Mouse (Mus musculus): ENCODE results near the gene Atp6v0a2. TPM values are rescaled to one million over a fixed set of nuclear protein-coding genes. Genes with fewer than 3 reads are reported as not detected.
A peak's percentile ranks its signal among the peaks of the same experiment; 100 is the strongest.

Gene Atp6v0a2
- total and polyA plus RNA-seq, 3 experiments = 28.7 to 55.2 (median 53.4) TPM

DNA sequence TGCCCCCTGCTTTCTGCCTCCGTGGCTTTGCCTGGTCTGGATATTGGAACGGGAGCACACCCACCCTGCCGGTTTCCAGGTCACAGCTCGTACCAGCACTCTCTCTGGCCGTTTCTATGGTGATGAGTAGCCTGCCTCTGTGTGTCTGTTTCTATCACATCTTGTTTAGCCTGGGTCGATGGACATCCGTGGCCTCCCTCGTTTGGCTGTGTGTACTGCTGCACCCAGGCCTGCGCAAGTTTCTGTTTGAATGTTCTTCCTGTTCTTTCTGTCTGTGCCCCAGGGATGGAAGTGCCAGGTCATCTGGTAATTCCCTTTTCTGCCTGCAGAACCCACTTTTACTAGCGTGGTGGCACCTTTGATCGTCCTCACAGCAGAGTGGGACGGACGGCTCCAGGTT is 7.0 kb upstream of the Atp6v0a2 start:
- DNase-seq = no peak
- TF ChIP-seq POLR2A (IDR thresholded peaks at IDR 0.05; ENCODE audit: insufficient read depth, low read depth, low read length) (no peak), CTCF (IDR thresholded peaks at IDR 0.05) (no peak), EP300 (IDR thresholded peaks at IDR 0.05; ENCODE audit: insufficient read depth, low read depth, low read length) (no peak)
- WGBS = 75% methylated on average over 13 of the region's 13 CpGs
- H3K4me1 ChIP-seq (ENCODE audit: control insufficient read depth, insufficient read depth, low read length) = no peaks in the 10 kb centered on the region
- no peaks in the 10 kb centered on the region for H3K36me3 ChIP-seq (ENCODE audit: control insufficient read depth, insufficient read depth, low read length)
- no peaks in the 10 kb centered on the region for H3K79me2 ChIP-seq (replicated peaks; ENCODE audit: control insufficient read depth, insufficient read depth, low read length)
- H3K27me3 ChIP-seq (ENCODE audit: control insufficient read depth, insufficient read depth, low read length) = no peaks in the 10 kb centered on the region
- H3K4me3 ChIP-seq = no peak overlapping the region
- H3K9ac ChIP-seq (ENCODE audit: low read depth, low read length) = no peak overlapping the region
- no peak overlapping the region for H3K27ac ChIP-seq
- intact Hi-C loops (cut with DNase I) = no loop called here

DNA sequence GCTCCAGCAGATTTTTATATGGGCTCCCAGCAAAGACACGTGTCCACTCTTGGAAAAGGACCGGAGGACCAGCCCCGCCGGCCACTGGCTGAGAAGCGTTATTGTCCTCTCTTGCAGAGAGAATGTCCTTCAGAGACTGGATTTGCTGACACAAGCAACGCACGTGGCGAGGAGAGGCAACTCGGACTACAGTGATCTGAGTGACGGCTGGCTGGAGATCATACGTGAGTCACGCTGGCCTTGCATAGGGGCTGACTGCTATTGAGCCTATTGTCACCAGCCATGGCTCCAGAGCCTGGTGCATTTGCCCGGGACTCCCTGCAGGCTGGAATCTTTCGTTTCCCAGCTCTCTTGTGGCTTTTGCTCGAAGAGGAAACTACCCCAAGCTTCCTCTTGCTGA is 5.5 kb upstream of the Atp6v0a2 start:
- no peaks in the 10 kb centered on the region for H3K4me1 ChIP-seq (ENCODE audit: control insufficient read depth, insufficient read depth, low read length)
- no peak overlapping the region for H3K4me3 ChIP-seq
- WGBS = 76% methylated on average over 15 of the region's 15 CpGs
- no peak for TF ChIP-seq CTCF (IDR thresholded peaks at IDR 0.05)
- H3K27ac ChIP-seq = no peak overlapping the region
- H3K9ac ChIP-seq (ENCODE audit: low read depth, low read length) = no peak overlapping the region
- H3K79me2 ChIP-seq (replicated peaks; ENCODE audit: control insufficient read depth, insufficient read depth, low read length) = no peaks in the 10 kb centered on the region
- intact Hi-C loops (cut with DNase I) = no loop called here
- H3K36me3 ChIP-seq (ENCODE audit: control insufficient read depth, insufficient read depth, low read length) = no peaks in the 10 kb centered on the region
- no peaks in the 10 kb centered on the region for H3K27me3 ChIP-seq (ENCODE audit: control insufficient read depth, insufficient read depth, low read length)
- DNase-seq = no peak

DNA sequence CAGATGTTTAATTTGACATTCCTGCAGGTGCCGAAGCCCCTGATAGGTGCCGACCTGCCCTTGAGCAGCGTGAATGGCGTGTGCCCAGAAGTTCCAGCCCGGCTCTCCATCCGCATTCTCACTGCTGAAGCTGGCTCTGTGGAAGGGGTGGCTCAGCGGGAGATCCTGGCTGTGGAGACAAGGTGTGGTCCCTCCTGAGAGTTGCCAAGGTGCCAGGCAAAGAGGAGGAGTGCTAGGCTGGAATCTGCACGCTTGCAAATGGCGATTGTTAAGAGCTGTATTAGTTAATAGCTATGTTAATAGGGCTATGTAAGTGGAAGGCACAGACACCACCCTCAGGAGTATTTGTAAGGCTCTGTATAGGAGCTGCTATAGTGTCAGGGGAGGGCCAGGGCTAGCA is 4.1 kb upstream of the Atp6v0a2 start:
- TF ChIP-seq POLR2A (IDR thresholded peaks at IDR 0.05; ENCODE audit: insufficient read depth, low read depth, low read length) (no peak), EP300 (IDR thresholded peaks at IDR 0.05; ENCODE audit: insufficient read depth, low read depth, low read length) (no peak), CTCF (IDR thresholded peaks at IDR 0.05) (no peak)
- no peaks in the 10 kb centered on the region for H3K36me3 ChIP-seq (ENCODE audit: control insufficient read depth, insufficient read depth, low read length)
- peaks cover 4% of the 10 kb centered on the region for H3K4me1 ChIP-seq (ENCODE audit: control insufficient read depth, insufficient read depth, low read length)
- H3K27me3 ChIP-seq (ENCODE audit: control insufficient read depth, insufficient read depth, low read length) = no peaks in the 10 kb centered on the region
- DNase-seq = no peak
- intact Hi-C loops (cut with DNase I) = no loop called here
- no peak overlapping the region for H3K9ac ChIP-seq (ENCODE audit: low read depth, low read length)
- 90% methylated on average over 9 of the region's 9 CpGs for WGBS
- no peak overlapping the region for H3K27ac ChIP-seq
- H3K79me2 ChIP-seq (replicated peaks; ENCODE audit: control insufficient read depth, insufficient read depth, low read length) = peaks cover 3% of the 10 kb centered on the region; the same call in 1 of the 2 replicates
- no peak overlapping the region for H3K4me3 ChIP-seq

DNA sequence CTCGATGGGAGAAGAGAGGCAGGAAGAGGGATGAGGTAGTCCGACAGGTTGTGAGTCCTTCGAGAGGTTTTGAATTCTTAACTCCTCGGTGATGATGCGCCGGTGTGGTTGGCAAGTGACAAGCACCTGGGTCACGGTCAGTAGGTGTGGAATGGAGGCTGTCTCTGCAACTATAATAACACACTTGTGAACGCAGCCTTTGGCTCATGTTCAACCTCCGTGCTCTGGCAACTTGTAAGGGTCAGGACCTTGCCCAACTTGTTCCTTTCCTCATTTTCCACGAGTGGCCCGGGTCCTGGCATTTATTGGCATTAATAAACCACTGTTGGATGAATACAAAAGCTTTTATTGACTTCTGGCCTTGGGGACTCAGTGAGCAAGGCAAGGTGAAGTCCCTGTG is 1.3 kb downstream of the Atp6v0a2 start:
- no peak for DNase-seq
- Histone ChIP-seq H3K4me1 (ENCODE audit: control insufficient read depth, insufficient read depth, low read length) (peaks cover 11% of the 10 kb centered on the region), H3K27ac (peak overlapping the region; percentile 89), H3K79me2 (replicated peaks; ENCODE audit: control insufficient read depth, insufficient read depth, low read length) (peaks cover 4% of the 10 kb centered on the region; the same call in 1 of the 2 replicates), H3K36me3 (ENCODE audit: control insufficient read depth, insufficient read depth, low read length) (no peaks in the 10 kb centered on the region), H3K27me3 (ENCODE audit: control insufficient read depth, insufficient read depth, low read length) (no peaks in the 10 kb centered on the region), H3K9ac (ENCODE audit: low read depth, low read length) (peak overlapping the region; percentile 95), H3K4me3 (peak overlapping the region; percentile 89)
- intact Hi-C loops (cut with DNase I) = loop anchor here (2.0 kb wide), 1 partner anchor 31 kb away; no protein-coding TSS in a partner anchor
- 7% methylated on average over 11 of the region's 11 CpGs for WGBS
- TF ChIP-seq EP300 (IDR thresholded peaks at IDR 0.05; ENCODE audit: insufficient read depth, low read depth, low read length) (no peak), POLR2A (IDR thresholded peaks at IDR 0.05; ENCODE audit: insufficient read depth, low read depth, low read length) (no peak), CTCF (IDR thresholded peaks at IDR 0.05) (no peak)

DNA sequence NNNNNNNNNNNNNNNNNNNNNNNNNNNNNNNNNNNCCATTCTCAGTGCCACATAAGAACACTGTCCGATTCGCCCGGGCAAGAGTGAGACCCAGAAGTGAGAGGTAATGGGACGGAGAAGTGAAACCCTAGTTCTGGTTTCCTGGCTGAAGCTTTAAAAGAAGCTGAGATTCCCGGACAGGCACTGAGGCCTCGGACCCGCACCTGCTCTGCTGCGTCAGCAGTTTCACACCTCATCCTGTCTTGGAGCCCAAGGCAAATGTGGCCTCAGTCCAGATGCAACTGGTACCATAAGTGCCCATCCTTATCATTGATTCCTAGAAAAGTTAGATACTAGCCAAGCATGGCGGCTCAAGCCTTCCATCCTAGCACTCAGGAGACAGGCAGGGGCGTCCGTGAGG is 3.3 kb downstream of the Atp6v0a2 start:
- Histone ChIP-seq H3K27me3 (ENCODE audit: control insufficient read depth, insufficient read depth, low read length) (no peaks in the 10 kb centered on the region), H3K27ac (no peak overlapping the region), H3K9ac (ENCODE audit: low read depth, low read length) (no peak overlapping the region), H3K4me3 (no peak overlapping the region), H3K4me1 (ENCODE audit: control insufficient read depth, insufficient read depth, low read length) (peaks cover 11% of the 10 kb centered on the region), H3K36me3 (ENCODE audit: control insufficient read depth, insufficient read depth, low read length) (no peaks in the 10 kb centered on the region), H3K79me2 (replicated peaks; ENCODE audit: control insufficient read depth, insufficient read depth, low read length) (peaks cover 4% of the 10 kb centered on the region; the same call in 1 of the 2 replicates)
- TF ChIP-seq CTCF (IDR thresholded peaks at IDR 0.05) (no peak), EP300 (IDR thresholded peaks at IDR 0.05; ENCODE audit: insufficient read depth, low read depth, low read length) (no peak), POLR2A (IDR thresholded peaks at IDR 0.05; ENCODE audit: insufficient read depth, low read depth, low read length) (no peak)
- 71% methylated on average over 11 of the region's 11 CpGs for WGBS
- intact Hi-C loops (cut with DNase I) = no loop called here
- DNase-seq = no peak

DNA sequence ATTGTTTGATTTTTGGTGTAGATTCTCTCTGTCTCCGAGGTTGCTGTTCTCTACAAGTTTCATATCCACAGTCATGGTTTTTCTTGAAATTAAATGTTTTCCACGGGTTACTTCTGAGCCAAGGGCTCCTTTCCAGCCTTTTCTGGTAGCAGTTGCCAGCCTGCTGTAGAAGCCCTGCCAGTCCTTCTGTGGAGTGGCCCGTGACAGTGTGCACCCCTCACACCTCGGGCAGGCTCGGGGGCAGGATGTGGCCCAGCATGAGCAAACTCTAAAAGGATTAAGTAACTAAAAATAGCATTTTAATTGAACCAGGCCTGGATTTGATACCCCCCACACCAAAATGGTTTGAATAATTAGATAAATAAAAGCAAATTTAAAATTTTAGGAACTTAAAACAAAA is 4.1 kb downstream of the Atp6v0a2 start:
- H3K4me3 ChIP-seq = no peak overlapping the region
- TF ChIP-seq EP300 (IDR thresholded peaks at IDR 0.05; ENCODE audit: insufficient read depth, low read depth, low read length) (no peak), CTCF (IDR thresholded peaks at IDR 0.05) (no peak), POLR2A (IDR thresholded peaks at IDR 0.05; ENCODE audit: insufficient read depth, low read depth, low read length) (no peak)
- intact Hi-C loops (cut with DNase I) = no loop called here
- peaks cover 4% of the 10 kb centered on the region; the same call in 1 of the 2 replicates for H3K79me2 ChIP-seq (replicated peaks; ENCODE audit: control insufficient read depth, insufficient read depth, low read length)
- DNase-seq = no peak
- no peak overlapping the region for H3K9ac ChIP-seq (ENCODE audit: low read depth, low read length)
- 55% methylated on average over 5 of the region's 5 CpGs for WGBS
- H3K36me3 ChIP-seq (ENCODE audit: control insufficient read depth, insufficient read depth, low read length) = no peaks in the 10 kb centered on the region
- peaks cover 11% of the 10 kb centered on the region for H3K4me1 ChIP-seq (ENCODE audit: control insufficient read depth, insufficient read depth, low read length)
- no peaks in the 10 kb centered on the region for H3K27me3 ChIP-seq (ENCODE audit: control insufficient read depth, insufficient read depth, low read length)
- H3K27ac ChIP-seq = no peak overlapping the region

Measured in heart, adult 2 months (tissue).